Mouse (Mus musculus) left cerebral cortex, postnatal 14 days (tissue): ENCODE data around the gene Pgpep1l. TPM values are rescaled to one million over a fixed set of nuclear protein-coding genes. Genes with fewer than 3 reads are reported as not detected.
A peak's percentile ranks its signal among the peaks of the same experiment; 100 is the strongest.

Experiments
- DNase-seq, 2 experiments: peaks; one replicate each; pipeline ENCODE4 v3.0.0; 2021 to 2022; ENCODE audit warnings: low spot score in 2 of 2, mixed read lengths in 1 of 2
- intact Hi-C: fragments of 180-260 bp; cut with DNase I; formaldehyde crosslinking; loops from one replicate; pipeline ENCODE4 v1.15.1; 2025
- total RNA-seq, 2 experiments: library from RNA; stranded (reverse); gene quantifications; 2 replicates each; pipeline ENCODE4 v1.2.3; 2021

Pgpep1l gene
- total RNA-seq, 2 experiments from 2014 or later = 0.44 TPM; not detected in 1

DNA sequence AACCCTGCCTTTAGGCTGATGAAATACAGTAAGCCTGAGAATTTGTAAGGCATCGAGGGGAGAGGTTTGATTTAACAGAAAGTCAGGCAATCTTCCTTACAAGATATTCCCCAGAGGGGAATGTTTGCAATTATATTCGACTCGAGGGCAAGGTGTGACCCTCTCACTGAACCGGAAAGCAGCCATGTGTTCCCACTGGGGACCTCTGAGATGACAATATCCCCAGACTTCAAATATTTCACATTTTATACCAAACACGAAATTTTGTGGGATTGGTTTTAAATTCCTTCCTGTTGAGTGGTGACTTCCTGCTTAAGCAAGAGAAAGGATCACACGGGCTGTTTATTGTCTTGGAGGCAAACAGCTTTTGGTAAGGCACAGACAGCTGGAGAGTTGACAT is 2.7 kb upstream of the Pgpep1l start:
- intact Hi-C loops = no loop called here

DNA sequence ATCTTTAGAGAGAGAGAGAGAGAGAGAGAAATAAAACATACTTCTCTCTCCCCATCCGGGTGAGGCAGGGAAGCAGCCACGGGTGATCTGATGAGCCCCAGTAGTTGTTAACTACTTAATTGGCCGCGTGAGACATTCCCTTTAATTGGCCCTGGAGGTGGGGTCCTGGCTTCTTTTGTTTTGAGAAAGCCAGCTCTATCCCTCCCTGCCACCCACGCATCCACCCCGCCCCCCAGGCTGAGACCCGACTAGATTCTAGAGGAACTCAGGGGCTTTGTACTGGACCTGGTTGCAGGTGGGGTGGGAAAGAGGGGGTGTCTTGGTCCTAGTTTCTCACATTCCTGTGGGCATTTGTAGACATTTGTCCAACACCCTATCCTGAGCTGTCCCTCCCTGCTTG is 1.4 kb upstream of the Pgpep1l start:
- no peak for DNase-seq
- intact Hi-C loops = no loop called here

More for the DNA sequence above, 2.7 kb upstream of the Pgpep1l start:
- no peak for DNase-seq

DNA sequence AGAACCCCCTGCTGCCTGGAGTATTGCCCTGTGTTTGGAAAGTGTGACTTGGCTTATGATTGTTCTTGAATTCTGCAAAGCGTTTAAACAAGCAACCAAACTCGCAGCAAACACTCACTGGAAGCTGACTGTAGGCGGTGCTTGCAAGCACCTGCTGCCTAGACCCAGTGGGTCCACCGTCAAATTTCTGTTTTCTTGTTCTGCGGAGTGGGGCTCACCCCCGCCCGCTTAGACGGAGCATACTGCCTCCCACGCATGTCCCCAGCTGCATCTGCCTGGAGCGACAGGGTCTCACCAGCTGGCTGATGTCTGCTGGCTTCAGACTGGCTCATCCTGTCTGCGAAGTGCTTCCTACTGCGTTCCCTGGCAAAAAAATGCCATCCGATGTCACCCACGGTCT is 498 bp upstream of the Pgpep1l start:
- intact Hi-C loops = no loop called here
- peak; percentile 68 to 93 for DNase-seq

DNA sequence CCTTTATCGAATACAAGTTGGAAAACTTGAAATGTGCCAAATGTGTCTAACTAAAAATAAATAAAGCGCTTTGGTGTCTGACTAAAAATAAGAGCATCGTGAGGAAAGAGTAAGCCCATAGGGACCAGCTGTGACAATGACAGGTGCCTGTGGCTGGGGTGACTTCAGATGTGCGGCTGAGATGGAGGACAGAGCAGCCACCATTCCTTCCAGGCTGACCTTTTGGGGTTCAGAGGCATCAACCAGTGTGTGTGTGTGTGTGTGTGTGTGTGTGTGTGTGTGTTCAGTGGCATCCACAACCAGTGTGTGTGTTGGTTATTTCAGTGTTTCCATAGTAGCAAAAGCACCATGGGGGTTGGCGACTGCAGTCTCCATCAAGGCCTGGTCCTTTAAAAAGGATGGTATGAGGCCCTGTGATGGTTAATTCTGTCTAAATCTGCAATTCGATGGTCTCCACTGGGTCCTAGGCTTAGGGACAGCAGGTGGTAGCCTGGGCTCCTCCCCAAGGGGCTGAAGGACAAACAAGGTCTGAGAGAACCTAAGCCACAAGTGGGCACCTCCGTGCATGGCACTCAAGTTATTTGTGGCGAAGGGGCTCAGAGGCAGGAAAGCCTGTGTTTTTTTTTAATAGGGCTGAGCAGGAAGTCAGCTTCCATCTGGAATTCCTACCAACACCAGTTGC is 546 bp downstream of the Pgpep1l start:
- peak in 1 of 2 experiments; percentile 18 for DNase-seq
- intact Hi-C loops = no loop called here

DNA sequence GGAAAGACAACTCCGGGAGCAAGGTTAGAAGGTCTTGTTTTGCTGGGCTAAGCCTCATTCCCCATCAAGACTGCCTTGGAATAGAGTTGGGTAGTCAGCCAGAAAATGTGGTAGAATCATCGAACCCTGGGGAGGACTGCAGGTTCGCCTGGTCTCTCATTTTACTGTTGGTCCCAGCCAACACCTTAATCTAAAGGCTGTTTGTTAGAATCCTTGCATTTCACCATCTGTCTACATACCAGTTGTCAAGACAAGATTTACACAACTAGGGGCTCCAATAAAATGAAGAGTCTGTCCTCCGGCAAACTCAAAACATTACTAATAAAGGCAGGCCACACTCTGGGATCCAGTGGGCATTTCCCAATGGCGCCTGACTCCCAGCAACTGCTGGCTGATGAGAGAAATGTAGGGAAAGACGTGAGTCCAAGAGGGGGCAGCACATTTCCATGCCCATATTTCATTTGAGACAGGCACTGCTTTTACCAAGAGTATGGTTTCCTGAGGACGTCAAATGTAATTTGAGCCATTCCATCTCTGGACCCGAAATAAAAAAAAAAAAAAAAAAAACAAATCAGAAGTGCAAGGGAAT is 1.3 kb downstream of the Pgpep1l start:
- no peak for DNase-seq
- intact Hi-C loops = no loop called here

DNA sequence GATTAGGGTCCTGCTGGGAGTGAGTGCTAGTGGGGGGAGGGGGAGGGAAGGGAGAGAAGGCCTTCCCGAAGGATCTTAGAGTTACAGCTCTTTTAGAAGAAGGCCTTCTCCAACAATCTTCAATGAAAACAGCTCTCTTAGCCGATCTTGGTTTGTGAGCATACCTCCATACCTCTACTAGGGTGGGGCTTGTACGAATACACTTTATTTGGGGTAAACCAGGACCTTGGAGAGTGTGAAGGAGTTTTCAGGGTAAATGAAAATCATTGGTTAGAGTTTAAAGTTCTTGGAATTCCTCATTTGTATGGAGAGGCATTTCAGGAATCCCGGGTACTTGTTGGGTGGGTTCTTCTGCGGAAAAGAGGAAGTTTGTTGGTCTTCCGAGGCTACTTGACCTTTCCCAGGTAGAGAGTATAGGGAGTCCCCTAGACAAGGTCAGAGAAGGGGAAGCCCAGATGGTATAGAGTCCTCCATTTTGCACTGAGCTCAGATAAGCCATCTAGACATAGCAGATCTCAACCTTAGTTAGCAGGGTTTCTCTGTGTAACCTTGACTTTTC is 4.4 kb downstream of the Pgpep1l start:
- no peak for DNase-seq
- intact Hi-C loops = no loop called here

DNA sequence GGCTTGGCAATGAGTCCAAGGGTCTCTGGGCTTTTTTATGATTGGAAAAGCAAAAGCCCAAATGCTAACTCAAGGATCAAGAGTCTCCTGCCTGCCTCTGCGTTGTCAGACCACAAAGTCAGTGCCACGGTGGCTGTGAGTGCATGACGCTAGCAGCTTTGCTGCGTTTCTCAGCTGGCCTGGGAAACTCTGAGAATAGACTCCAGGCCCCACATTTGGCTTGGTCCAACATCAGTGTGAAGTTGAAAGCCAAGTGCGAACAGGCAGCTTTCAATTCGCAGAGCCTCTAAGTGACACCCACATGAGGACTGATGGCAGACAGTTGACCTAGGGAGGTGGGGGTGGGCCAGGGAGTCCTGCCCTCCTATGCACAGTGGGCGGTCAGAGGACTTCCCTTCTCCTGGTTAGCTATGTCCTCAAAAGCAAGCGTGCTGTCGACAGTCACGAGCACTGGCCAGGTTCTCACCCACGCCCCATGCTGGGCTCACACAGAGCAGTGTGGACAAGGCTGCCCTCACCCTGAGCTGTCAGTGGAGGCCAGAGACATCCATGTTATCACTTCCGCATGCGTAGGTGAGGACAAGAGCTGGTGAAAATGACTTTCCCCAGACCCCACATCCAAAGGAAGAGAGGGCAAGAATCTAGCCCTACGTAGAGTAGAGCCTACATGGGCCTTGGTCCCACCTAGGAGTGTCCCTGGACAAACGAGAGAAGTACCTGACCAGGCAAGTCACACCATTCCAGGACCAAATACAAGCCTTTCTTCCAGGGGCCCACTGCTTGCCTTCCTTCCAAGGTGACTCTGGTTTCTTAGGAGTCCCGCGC is 5.5 kb downstream of the Pgpep1l start:
- intact Hi-C loops = no loop called here
- no peak for DNase-seq

DNA sequence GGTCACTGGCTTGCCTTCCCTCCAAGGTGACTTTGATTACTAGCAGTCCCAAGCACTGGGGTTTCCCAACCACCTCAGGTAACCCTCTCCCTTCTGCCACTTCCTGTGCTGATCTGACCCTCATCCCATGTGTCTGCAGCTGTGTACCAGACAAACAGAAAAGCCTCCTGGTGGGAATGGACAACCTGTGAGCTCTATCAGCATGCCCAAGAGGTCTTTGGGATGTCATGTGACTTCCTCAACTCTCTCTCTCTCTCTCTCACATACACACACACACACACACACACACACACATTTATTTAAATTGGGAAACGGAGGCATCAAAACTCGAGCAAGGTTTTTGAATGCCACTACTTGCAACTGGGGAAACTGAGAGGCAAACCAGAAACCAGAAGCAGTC is 6.3 kb downstream of the Pgpep1l start:
- intact Hi-C loops = no loop called here
- no peak for DNase-seq

DNA sequence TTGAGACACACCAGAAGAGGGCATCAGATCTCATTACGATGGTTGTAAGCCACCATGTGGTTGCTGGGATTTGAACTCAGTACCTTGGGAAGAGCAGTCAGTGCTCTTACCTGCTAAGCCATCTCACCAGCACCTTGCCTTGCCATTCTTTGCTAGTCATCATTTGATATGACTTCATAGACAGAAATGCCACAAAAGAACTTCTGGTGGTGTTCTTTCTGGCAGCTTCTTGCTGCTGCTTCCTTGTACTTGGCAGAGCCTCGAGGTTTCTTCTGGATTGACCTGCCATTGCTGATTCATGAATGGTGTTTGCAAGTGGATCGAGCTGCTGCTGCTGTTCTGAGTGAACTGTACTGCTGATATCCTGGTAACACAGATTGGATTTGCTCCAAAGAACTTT is 13.1 kb downstream of the Pgpep1l start:
- intact Hi-C loops = no loop called here
- DNase-seq = no peak

DNA sequence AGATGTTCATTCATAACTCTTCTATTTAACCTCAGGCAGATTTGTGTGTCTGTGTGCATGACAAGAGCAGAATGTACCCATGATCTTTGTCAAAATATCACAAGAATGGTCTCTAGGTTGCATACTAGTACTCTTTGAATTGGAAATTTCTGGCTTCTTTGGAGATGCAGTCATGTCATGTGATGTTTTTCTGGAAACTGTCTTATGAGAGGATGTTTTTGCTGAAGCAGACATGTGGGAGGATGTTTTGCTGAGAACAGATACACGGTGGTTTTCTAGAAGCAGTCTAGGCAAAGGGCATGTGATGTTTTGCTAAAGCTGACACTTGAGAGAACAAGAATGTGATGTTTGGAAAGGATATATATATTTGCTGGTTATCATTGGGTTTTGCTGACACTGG is 13.6 kb downstream of the Pgpep1l start:
- DNase-seq = no peak
- intact Hi-C loops = no loop called here

DNA sequence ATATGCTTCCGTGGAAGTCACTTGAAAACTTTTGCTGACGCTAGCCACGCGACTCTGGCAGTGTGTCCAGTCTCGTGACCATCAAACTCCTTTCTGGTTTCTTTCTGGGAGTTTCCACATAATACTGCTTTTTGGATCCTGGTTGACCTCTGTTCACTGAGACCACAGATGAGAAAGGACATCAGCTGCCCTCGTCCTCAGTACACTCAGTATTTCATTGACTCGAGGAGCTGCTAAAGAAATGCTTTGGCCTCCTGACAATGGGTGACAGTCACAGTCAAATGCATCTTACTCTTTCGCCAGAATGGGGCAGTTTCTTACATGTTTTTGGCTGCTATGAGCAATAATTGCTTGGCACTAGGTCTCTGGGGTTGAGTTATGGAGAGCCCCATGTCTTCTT is 17.8 kb downstream of the Pgpep1l start:
- no peak for DNase-seq
- intact Hi-C loops = no loop called here

DNA sequence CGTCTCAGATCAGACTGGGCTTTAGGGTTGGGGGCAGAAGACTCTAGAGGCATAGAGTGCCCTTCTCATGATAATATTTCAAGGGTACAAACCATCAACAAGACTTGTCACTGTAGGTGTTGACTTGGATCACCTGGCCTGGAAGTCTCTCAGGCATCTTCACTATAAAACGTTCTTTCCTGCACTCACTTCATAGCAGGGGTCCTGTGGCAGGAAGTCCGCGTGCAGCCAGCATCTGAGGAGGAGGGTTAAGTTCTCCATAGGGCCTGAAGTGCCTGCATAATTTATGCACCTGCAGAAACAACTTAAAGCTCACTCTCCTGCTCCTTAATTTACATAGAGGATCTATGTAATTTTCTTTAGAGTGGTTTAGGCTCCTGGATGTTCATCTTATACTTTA is 18.4 kb downstream of the Pgpep1l start:
- intact Hi-C loops = no loop called here
- no peak for DNase-seq

DNA sequence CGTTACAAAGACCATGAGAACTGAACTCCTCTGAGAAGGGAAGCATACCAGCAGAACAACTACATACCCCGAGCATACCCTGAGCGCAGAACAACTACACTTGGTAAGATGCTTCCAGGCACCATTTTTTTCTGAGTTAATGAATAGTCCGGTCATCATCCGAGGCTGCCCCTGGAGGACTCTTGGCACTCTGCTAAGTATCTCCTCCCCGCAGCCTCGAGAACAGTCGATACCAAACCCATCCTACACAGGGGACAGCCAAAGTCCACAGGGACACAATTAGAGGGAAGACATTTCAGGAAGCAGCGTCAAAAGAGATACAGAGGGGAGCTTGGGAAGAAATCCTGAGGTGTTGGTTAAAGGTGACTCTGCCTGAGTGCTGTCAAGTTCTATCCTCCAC is 22.8 kb downstream of the Pgpep1l start:
- intact Hi-C loops = no loop called here
- no peak for DNase-seq

DNA sequence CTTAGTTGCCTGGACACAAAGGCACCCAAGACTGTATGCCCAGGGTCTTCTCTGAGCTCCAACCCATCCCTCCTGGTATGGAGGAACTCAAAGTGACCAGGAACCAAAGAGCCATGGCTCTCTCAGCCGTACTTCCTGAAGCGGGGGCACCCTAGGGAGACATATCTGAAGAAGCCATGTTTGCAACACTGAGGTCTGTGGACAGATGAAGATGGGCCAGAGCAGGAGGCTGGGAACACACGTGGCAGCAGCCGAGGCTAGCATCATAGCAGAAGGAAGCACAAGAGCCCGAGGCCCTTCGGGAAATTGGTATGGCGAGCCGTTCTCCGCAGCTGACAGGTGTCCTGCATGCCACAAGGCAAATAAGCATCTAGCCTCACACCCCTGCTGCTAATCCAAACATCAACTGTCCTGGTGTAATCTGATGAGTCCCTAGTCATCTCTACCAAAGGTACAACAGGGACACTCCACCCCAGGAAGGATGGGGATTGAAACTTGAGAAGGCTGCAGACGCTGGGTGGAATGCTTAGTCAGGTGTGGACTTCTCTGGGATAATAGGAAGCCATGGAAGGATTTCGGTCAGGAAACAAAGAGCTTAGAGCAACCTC is 24.7 kb downstream of the Pgpep1l start:
- DNase-seq = no peak
- intact Hi-C loops = no loop called here

DNA sequence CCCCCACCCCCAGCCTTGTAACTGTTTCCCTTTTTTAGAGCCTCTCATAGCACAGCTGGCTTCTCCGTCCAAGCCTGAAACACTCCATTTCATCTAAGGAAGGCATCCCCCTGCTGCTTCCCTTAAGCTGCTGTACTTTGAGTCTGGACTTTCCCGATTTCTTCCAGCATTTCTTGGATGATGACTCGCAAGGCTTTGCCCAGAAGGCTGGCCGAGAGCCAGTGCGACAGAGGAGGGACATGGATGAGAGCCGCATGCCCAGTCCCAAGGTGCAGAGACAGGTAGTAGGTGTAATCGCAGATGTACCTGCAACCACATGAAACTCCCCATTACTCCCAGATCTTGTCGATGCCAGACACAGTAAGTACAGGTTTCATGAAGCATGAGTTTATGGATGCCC is 27.2 kb downstream of the Pgpep1l start:
- DNase-seq = no peak
- intact Hi-C loops = no loop called here

DNA sequence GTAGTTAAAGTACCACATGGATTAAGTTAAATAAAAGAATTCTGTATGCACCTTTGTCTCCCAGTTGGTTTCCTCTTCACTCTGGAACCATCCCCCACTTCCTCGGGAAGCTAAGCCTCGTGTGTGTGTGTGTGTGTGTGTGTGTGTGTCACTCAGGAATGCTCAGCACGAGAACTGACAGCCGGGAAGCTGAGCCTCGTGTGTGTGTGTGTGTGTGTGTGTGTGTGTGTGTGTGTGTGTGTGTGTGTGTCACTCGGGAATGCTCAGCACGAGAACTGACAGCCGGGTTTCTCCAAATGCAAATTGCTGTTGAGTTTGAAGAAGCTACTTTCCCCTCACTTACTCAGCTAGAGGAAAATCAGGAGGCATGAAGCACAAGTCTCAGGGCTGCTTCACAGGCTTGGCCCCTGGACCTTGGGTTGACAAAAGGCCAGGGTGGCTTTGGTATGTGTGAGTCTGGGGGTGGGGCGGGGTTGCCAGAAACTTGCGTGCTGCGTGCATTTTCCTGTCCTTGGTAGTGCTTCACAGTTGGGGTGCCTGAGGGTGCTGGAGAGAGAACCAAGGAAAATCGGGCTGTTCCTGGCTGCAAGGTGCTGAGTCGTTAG is 30.3 kb downstream of the Pgpep1l start:
- DNase-seq = peak in 1 of 2 experiments; percentile 41
- intact Hi-C loops = no loop called here

DNA sequence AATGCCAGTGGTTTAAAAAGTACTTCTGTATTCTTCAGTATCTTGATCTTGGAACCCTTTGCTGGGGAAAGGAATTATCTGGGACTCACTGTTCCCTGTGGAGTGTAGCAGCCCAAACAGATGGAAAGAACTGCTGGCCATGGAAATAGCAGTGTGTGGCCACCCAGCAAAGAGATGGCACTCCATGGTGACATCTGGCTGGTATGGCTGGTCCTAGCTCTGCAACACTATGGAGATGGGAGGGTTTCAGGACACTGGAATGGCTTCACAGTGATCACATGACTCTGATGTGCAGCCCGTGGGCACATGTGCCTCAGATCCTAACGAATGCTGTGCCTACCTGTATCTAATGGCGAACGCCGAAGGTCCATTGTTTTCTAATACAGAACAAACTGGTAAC is 31.5 kb downstream of the Pgpep1l start:
- intact Hi-C loops = no loop called here
- no peak for DNase-seq

DNA sequence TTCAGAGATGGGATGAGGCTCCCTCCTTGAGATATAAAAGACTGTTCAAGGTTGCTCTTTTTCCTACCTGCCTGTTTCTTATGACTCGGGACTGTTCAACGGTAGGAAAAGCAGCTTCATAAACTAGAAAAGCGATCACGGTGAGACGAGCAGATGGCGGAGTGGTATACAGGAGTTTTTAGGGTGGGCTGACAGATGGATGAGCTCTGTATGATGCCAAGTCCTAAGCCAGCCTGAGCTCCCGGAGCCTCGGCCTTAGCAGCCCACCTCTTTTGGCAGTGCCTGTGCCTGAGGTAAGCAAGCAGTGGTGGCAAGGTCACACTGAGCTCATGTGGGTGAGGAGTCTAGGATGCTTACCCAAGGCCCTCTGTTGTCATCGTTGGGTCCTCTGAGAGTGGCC is 33.2 kb downstream of the Pgpep1l start:
- intact Hi-C loops = no loop called here
- DNase-seq = no peak

DNA sequence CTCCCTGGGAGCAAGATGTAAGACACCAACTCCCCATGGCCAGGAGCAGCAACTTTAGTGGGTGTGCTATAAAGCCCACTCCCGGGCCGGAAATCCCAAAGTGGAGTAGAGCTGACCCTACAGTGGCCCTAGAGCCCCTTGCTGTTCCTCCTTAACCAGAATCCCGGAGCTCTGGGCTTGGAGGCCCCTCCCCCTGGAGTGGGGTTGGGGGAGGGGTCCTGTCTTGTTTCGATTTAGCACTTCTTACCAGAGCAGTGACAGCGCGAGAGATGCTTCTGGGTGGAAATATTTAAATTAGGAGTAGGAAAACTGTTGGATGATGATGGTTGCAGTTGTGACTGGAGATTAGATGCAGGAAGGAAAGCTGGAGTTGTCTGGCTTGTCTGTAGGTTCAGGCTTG is 35.5 kb downstream of the Pgpep1l start:
- intact Hi-C loops = no loop called here
- DNase-seq = no peak

DNA sequence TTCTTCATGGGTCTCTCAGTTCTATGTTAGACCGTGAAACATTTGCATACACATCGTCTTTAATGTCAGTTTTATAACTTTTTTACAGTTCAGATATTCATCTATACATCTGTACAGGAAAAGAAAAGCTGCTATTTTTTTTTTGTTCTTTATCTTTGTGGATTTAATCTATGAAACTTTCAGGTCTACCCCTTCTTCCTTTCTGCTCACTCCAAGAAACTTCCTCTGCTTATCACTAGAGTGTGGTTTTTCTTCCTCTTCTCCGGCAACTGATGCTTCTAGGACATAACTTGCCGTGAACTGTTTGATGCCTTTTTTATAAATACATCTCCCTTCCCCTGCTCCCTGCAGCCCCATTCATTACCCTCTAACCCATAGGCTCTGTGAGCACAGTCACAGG is 36.4 kb downstream of the Pgpep1l start:
- intact Hi-C loops = no loop called here

More for the DNA sequence above, 36.4 kb downstream of the Pgpep1l start:
- no peak for DNase-seq
